Mouse (Mus musculus) kidney, embryonic 16.5 days (tissue): ENCODE results near the gene Wrb. TPM values are rescaled to one million over a fixed set of nuclear protein-coding genes. Genes with fewer than 3 reads are reported as not detected.

Experiments
- ATAC-seq: fragments of 200-750 bp; cut with Nextera tagmentation; 2 replicates; pipeline ENCODE4 v1.8.0; 2017; ENCODE audit warnings: moderate TSS enrichment; ENCODE audit not compliant: low FRiP score, low TSS enrichment
- H3K27ac ChIP-seq: fragments of 300-500 bp; sonication (generic); 2 replicates; pipeline ENCODE4 v1.5.1; 2014; ENCODE audit warnings: low read length
- H3K27me3 ChIP-seq: fragments of 300-500 bp; sonication (generic); 2 replicates; pipeline ENCODE4 v1.6.1; 2014; ENCODE audit warnings: low read length, control low read depth, mixed read lengths; ENCODE audit not compliant: insufficient read depth
- H3K36me3 ChIP-seq: fragments of 300-500 bp; sonication (generic); 2 replicates; pipeline ENCODE4 v1.6.1; 2014; ENCODE audit warnings: low read length, control low read depth, mixed read lengths; ENCODE audit not compliant: insufficient read depth
- H3K4me1 ChIP-seq: fragments of 300-500 bp; sonication (generic); 2 replicates; pipeline ENCODE4 v1.6.1; 2014; ENCODE audit warnings: low read length, control low read depth, mixed read lengths; ENCODE audit not compliant: insufficient read depth
- H3K4me2 ChIP-seq: fragments of 300-500 bp; sonication (generic); replicated peaks from 2 replicates; pipeline ENCODE4 v1.6.1; 2014; ENCODE audit warnings: low read depth, low read length
- H3K4me3 ChIP-seq: fragments of 300-500 bp; sonication (generic); 2 replicates; pipeline ENCODE4 v1.5.1; 2014; ENCODE audit warnings: mild to moderate bottlenecking, low read length
- H3K9ac ChIP-seq: fragments of 300-500 bp; sonication (generic); replicated peaks from 2 replicates; pipeline ENCODE4 v1.6.1; 2014; ENCODE audit warnings: low read length
- H3K9me3 ChIP-seq: fragments of 300-500 bp; sonication (generic); 2 replicates; pipeline ENCODE4 v1.6.1; 2016; ENCODE audit warnings: low read length, control low read depth
- WGBS: fragments of 180-500 bp; shearing (Covaris S2); extraction: QIAGEN DNeasy Blood & Tissue Kit; methylation state at CpG from one replicate; pipeline ENCODE4 v1.1.7; 2014; 5-methylcytosine and 5-hydroxymethylcytosine counted together
- polyA plus RNA-seq: library from polyadenylated mRNA; unstranded; fragments of >200 nt; fragmentation: Nextera tagmentation; extraction: Ambion mirVana; gene quantifications from 2 replicates; pipeline ENCODE4 v1.2.1, GENCODE M21; 2015

Wrb gene
- polyA plus RNA-seq, 1 experiment from 2014 or later, result 75.2 TPM

DNA sequence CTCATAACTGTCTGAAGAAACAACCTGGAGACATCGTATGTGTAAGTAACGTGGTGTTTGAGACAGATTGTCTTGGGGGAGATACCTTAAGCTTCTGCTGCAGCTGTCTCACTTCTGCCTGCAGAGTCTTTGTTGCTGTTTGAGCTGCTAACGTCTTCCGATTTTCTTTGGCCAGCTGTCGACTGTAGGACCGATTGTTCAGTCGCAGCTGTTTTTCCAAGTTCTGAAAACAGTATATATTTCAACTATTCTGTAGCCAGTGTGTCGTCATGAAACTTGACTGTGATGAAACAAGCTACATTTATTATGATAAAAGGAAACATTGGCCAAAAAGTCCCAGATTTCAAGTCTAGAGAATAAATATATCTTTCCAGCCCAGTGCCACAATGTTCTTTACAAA lies 28.4 kb downstream of the Wrb start:
- 67% methylated on average over 8 of the region's 8 CpGs for WGBS
- Histone ChIP-seq H3K36me3 (no peaks in the 10 kb centered on the region), H3K27me3 (no peaks in the 10 kb centered on the region), H3K4me3 (no peak overlapping the region), H3K4me2 (no peak overlapping the region), H3K4me1 (peaks cover 11% of the 10 kb centered on the region; the same call in 1 of the 2 replicates), H3K9ac (no peak overlapping the region), H3K9me3 (no peaks in the 10 kb centered on the region), H3K27ac (no peak overlapping the region)
- no peak for ATAC-seq

DNA sequence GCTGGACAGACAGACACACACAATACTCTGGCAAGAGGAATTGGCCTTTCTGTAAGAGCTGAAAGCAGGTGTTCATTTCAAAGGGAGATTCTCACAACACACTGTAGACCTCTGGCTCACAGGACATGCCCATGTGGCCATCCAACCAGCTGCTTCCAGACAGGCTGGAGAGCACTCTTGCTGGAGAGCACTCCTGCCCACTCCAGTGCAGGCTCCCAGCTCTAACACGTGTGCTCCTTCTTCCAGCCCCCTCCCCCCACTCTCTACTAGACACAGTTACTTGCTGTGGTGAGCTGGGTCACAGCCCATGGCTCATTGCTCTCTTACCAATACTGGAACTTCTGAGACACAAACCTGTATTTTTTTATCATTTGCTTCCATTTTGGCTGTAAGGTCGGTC lies 30.2 kb downstream of the Wrb start:
- H3K4me2 ChIP-seq, result no peak overlapping the region
- 50% methylated on average over 2 of the region's 2 CpGs for WGBS
- H3K4me3 ChIP-seq, result no peak overlapping the region
- H3K4me1 ChIP-seq, result peaks cover 11% of the 10 kb centered on the region; the same call in 1 of the 2 replicates
- H3K36me3 ChIP-seq, result no peaks in the 10 kb centered on the region
- peaks cover 5% of the 10 kb centered on the region for H3K9me3 ChIP-seq
- no peak overlapping the region for H3K27ac ChIP-seq
- no peak overlapping the region for H3K9ac ChIP-seq
- no peaks in the 10 kb centered on the region for H3K27me3 ChIP-seq
- ATAC-seq, result peak; percentile 79

DNA sequence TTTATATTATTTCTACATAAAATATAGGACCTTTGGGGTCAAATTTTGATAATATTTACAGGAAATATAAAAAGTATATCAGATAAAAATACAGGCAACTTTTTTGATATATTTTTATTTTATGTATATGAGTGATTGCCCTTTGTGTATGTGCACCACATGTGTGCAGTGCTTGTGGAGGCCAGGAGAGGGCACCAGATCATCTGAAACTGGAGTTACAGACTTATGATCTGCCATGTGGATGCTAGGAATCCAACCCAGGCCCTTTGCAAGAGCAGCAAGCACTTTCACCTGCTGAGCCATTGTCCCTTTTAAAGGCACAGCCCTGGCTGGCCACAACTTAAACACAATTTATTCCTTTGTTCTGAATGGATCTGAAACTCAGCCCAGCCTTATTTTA lies 33.9 kb downstream of the Wrb start:
- no peak overlapping the region for H3K9ac ChIP-seq
- peaks cover 7% of the 10 kb centered on the region; the same call in 1 of the 2 replicates for H3K4me1 ChIP-seq
- no peak for ATAC-seq
- no peaks in the 10 kb centered on the region for H3K36me3 ChIP-seq
- H3K4me3 ChIP-seq, result no peak overlapping the region
- H3K27ac ChIP-seq, result no peak overlapping the region
- H3K27me3 ChIP-seq, result no peaks in the 10 kb centered on the region
- H3K4me2 ChIP-seq, result no peak overlapping the region
- peaks cover 5% of the 10 kb centered on the region for H3K9me3 ChIP-seq

DNA sequence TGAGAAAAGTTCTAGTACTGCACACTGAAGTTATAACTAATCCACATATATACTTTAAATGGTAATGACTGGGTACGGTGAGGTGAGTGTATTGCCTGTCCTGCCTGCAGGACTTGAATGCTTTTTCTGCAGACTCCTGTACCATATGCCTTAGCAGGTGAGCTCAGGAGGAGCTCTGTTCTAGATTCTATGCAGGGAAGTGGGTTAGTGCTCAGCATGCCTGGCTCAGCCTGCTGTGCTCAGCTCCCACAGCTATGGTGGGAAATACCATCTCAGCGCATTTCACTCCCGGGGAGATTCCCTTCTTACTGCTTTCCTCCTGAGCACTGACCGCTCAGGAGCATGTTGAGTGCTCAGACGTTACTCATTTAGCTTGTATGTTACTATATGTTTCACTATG lies 42.4 kb downstream of the Wrb start:
- no peak overlapping the region for H3K9ac ChIP-seq
- H3K4me1 ChIP-seq, result peaks cover 9% of the 10 kb centered on the region; the same call in 1 of the 2 replicates
- H3K9me3 ChIP-seq, result no peaks in the 10 kb centered on the region
- H3K36me3 ChIP-seq, result no peaks in the 10 kb centered on the region
- WGBS, result 82% methylated on average over 5 of the region's 5 CpGs
- no peak overlapping the region for H3K4me3 ChIP-seq
- H3K27ac ChIP-seq, result no peak overlapping the region
- no peak overlapping the region for H3K4me2 ChIP-seq
- no peak for ATAC-seq
- no peaks in the 10 kb centered on the region for H3K27me3 ChIP-seq

DNA sequence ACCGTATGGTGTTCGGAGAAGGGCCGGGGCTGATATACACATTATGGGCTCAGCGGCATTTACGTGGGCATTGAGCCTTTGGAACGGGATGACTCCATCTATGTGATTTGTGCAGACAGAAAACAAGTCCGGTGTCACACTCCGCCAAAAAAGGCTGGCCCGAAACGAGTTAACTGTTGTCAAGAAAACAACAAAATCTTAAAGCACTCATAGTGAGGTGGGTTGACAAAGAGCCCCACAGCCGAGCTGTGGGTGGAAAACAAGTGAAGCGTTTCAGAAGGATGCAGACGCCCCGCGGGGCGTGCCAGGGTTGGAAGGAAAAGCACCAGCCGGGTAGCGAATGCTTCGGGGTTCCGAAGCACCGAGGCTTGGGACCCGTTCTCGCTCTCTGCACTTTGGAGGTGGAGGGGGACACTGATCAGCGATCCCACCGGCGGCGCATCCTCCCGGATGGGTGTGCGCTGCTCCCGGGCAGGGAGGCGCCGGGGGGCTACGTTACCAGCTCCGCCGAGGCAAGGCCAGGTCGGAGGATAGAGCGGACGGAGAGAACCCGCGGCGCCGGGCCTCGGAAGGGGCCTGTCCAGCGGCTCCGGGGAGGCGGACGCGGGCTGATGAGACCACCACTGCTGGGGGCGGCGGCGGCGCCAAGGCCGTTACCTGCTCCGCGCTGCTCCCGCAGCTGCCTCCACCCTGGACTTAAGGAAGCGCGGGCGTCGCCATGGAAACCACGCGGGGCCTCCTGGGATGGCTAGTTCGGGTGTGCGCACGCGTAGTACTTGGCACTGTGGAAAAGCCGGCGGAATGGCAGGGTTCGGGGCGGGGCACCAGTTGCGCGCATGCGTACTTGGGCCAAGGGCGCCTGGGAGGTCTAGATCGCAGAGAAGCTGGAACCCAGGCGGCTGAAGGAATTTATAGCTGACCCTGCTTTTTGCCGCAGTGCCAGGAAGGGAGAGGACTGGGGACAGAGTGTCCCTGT lies 46.6 kb downstream of the Wrb start, which contains the start of gene Lca5l:
Gene Lca5l, minus strand, starts transcription at position 741 of the 976 bp plus-strand sequence.
- Histone ChIP-seq H3K9ac (peak within 1 kb of the TSS; percentile 85), H3K4me2 (peak within 1 kb of the TSS; percentile 84), H3K4me3 (peak within 1 kb of the TSS; percentile 85), H3K27me3 (no peaks in the 10 kb centered on the region), H3K9me3 (no peaks in the 10 kb centered on the region; the same call in 1 of the 2 replicates), H3K36me3 (no peaks in the 10 kb centered on the region), H3K4me1 (peaks cover 9% of the 10 kb centered on the region; the same call in 1 of the 2 replicates), H3K27ac (peak within 1 kb of the TSS; percentile 83)
- peak; percentile 98 for ATAC-seq
- under 1% methylated on average over 74 of the region's 77 CpGs for WGBS

DNA sequence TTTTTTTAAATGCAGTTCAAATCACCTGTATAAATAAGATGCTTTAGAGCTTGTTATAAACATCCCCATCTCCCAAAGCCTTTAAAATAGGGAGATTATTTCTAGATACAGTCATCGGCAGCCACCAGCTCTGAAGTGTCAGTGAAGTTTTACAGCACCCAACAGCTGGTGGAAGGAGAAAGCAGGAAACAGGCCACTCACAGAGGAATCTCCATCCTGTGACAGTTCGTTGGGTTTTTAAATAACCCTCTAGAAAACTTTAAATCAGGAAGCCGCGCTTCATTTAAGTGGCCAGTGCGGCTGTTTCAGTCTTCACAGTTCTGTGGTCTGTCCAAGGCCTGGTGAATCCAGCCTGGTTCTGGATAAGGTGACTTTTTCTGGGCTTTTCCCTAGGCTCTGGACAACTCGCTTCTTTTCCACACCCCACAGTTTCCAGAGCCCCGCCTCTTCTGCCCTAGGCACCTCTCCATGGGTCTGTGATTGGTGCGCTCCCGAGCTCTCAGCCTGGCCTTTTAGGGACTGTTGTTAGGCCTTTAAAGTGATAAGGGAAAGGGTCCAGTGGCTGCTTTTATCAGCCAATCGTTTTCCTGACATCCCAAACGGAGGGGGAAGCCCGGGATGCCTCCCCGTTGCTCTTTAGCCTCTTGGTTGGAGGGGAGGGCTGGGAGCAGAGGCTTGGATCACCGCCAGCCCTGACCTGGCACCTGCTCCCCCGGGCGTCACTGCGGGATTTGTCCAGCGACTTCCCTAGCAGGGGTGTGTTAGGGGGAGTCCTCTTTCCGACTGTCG lies 54.9 kb downstream of the Wrb start, which contains the start of gene Sh3bgr:
Gene Sh3bgr, plus strand, starts transcription at position 538 of the 789 bp plus-strand sequence.
- peak within 1 kb of the TSS; percentile 65 for H3K4me2 ChIP-seq
- H3K9ac ChIP-seq, result peak within 1 kb of the TSS; percentile 49
- H3K27me3 ChIP-seq, result no peaks in the 10 kb centered on the region
- no peaks in the 10 kb centered on the region; the same call in 1 of the 2 replicates for H3K9me3 ChIP-seq
- no peaks in the 10 kb centered on the region for H3K36me3 ChIP-seq
- H3K27ac ChIP-seq, result peak within 1 kb of the TSS; percentile 73
- H3K4me1 ChIP-seq, result peaks cover 19% of the 10 kb centered on the region
- ATAC-seq, result peak; percentile 96
- 2% methylated on average over 20 of the region's 20 CpGs for WGBS
- peak within 1 kb of the TSS; percentile 38 for H3K4me3 ChIP-seq

DNA sequence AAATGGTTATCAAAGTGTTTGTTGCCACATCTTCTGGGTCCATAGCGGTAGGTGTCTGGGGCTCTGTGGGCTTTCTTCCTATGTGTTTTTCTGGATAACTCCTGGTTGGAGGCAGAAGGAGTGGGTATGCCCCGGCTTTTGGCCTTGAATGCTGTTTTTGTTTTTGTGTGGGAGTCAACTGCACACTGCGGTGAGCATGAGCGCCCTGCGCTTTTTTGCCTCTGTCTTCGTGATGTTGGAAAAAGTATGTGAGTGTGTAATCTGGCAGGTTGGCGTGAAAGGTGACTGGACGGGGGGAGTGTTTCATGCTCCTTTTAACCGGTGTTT lies 55.5 kb downstream of the Wrb start:
- H3K36me3 ChIP-seq, result no peaks in the 10 kb centered on the region
- no peaks in the 10 kb centered on the region for H3K9me3 ChIP-seq
- peak overlapping the region; percentile 65 for H3K4me2 ChIP-seq
- H3K27me3 ChIP-seq, result no peaks in the 10 kb centered on the region
- H3K9ac ChIP-seq, result peak overlapping the region; percentile 49
- peak overlapping the region; percentile 73 for H3K27ac ChIP-seq
- peak; percentile 61 for ATAC-seq
- 11% methylated on average over 9 of the region's 9 CpGs for WGBS
- H3K4me1 ChIP-seq, result peaks cover 19% of the 10 kb centered on the region
- peak overlapping the region; percentile 38 for H3K4me3 ChIP-seq

DNA sequence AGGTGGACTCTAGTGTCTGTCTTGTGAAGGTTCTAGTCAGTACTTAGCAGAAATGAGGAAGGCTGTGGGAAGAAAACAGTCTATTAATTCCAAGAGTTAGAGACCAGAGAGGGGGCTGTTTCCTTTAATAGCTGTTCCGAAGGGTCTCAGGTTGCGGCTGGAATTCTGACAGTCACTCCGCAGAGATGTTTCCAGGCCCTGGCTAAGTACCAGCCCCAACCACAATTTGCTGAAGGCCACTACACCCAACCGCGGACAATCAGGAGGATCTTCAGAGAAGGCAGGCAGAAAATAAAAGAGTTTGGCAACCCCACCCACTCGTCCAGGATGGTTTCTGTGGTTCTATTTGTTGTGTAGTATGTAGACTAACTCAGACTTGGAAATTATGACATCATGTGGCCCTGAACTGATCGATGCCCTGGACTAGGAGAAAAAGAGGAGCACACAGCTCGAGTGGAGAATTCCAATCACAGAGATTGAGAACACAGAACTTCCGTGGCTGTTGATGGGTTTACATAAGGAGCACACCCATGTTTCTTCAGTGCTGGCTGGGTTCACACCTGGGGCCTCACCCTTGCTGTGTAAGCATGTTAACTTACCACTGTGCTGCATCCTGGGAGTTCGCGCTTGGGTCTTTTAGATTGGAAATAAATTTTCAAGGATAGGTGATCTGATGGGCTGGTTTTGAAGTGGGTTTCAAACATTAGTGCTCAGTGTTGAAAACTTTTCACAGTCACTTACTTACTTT lies 56.5 kb downstream of the Wrb start:
- Histone ChIP-seq H3K4me2 (no peak overlapping the region), H3K27ac (no peak overlapping the region), H3K9me3 (no peaks in the 10 kb centered on the region), H3K36me3 (no peaks in the 10 kb centered on the region), H3K27me3 (no peaks in the 10 kb centered on the region), H3K4me3 (no peak overlapping the region), H3K4me1 (peaks cover 19% of the 10 kb centered on the region), H3K9ac (0 out of 2 replicates have a peak overlapping the region, but pooled peaks have one; percentile 49)
- WGBS, result 61% methylated on average over 11 of the region's 11 CpGs
- ATAC-seq, result no peak
